Mouse (Mus musculus) liver, embryonic 13.5 days (tissue): ENCODE results near the gene Arhgef10l. TPM values are rescaled to one million over a fixed set of nuclear protein-coding genes. Genes with fewer than 3 reads are reported as not detected.
A peak's percentile ranks its signal among the peaks of the same experiment; 100 is the strongest.

Source experiments
- ATAC-seq: fragments of 200-750 bp; cut with Nextera tagmentation; 2 replicates; pipeline ENCODE4 v1.8.0; 2017; ENCODE audit warnings: low read depth, mild to moderate bottlenecking, moderate number of reproducible peaks, moderate library complexity
- DNase-seq: peaks from one replicate; pipeline ENCODE4 v3.0.0; 2022
- H3K27ac ChIP-seq: fragments of 300-500 bp; sonication (generic); 2 replicates; pipeline ENCODE4 v1.5.1; 2015; ENCODE audit warnings: moderate library complexity, mild to moderate bottlenecking, inconsistent platforms
- H3K27me3 ChIP-seq: fragments of 300-500 bp; sonication (generic); 2 replicates; pipeline ENCODE4 v1.6.1; 2015; ENCODE audit warnings: mild to moderate bottlenecking, inconsistent platforms
- H3K36me3 ChIP-seq: fragments of 300-500 bp; sonication (generic); 2 replicates; pipeline ENCODE4 v1.6.1; 2015; ENCODE audit warnings: mild to moderate bottlenecking, inconsistent platforms
- H3K4me1 ChIP-seq: fragments of 300-500 bp; sonication (generic); replicated peaks from 2 replicates; pipeline ENCODE4 v1.6.1; 2015; ENCODE audit warnings: inconsistent platforms
- H3K4me2 ChIP-seq: fragments of 300-500 bp; sonication (generic); 2 replicates; pipeline ENCODE4 v1.6.1; 2015; ENCODE audit warnings: inconsistent platforms, mild to moderate bottlenecking, moderate library complexity
- H3K4me3 ChIP-seq: fragments of 300-500 bp; sonication (generic); replicated peaks from 2 replicates; pipeline ENCODE4 v1.5.1; 2015; ENCODE audit warnings: mild to moderate bottlenecking, inconsistent platforms
- H3K9ac ChIP-seq: fragments of 300-500 bp; sonication (generic); 2 replicates; pipeline ENCODE4 v1.6.1; 2015; ENCODE audit warnings: mild to moderate bottlenecking, inconsistent platforms
- H3K9me3 ChIP-seq: fragments of 300-500 bp; sonication (generic); replicated peaks from 2 replicates; pipeline ENCODE4 v1.6.1; 2016; ENCODE audit warnings: inconsistent platforms
- WGBS: fragments of 180-500 bp; shearing (Covaris S2); methylation state at CpG from one replicate; pipeline ENCODE4 v1.1.7; 2015; ENCODE audit not compliant: insufficient replicate concordance; 5-methylcytosine and 5-hydroxymethylcytosine counted together
- polyA plus RNA-seq: library from polyadenylated mRNA; unstranded; fragments of >200 nt; fragmentation: Nextera tagmentation; extraction: Ambion mirVana; gene quantifications from 2 replicates; pipeline ENCODE4 v1.2.1, GENCODE M21; 2015

The Arhgef10l gene
- polyA plus RNA-seq, 1 experiment from 2014 or later, result 2.7 TPM

DNA sequence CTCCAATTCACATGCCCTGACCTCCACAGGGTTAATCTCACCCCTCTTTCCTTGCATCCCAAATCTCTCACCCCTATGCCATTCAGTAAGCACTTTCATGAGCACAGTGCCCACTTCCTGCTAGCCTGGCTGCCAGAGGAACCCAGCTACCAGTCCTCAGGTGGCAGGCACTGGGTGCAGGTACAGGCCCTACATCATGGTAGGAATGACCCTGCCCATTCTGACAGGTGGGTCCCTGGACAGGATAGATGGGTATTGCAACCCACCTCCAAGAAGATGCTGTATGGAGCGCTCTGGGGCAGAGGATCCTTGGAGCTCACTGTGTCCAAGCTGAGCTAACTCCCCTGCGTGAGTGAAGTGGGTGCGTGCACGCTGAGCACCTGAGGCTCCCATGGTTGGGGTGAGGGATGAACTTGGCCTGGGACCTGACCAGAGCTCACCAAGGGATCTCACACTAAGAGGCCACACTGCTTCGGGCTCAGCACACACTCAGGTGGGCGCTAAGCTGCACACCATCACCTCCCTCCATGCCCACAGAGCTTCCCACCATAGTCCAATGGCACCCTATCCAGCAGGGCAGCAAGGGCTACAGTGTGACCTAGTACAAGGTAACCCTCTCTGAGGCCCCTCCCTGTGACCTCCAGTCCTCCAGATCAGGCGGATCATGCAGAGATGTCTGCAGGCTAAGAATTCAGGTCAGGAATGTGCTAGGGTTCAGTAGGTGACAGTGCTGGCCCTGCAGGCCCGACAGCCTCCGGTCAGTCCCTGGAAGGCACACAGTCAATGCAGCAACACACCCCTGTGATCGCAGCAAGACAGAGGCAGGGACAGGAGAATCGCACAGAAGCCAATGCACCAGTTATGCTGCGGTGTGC, 39.9 kb downstream of the Arhgef10l start:
- ATAC-seq, result no peak
- H3K4me3 ChIP-seq, result no peak overlapping the region
- no peak for DNase-seq
- no peaks in the 10 kb centered on the region for H3K9me3 ChIP-seq
- no peak overlapping the region for H3K9ac ChIP-seq
- H3K4me1 ChIP-seq, result peaks cover 35% of the 10 kb centered on the region
- no peaks in the 10 kb centered on the region for H3K36me3 ChIP-seq
- WGBS, result 74% methylated on average over 12 of the region's 12 CpGs
- H3K27me3 ChIP-seq, result no peaks in the 10 kb centered on the region
- no peak overlapping the region for H3K27ac ChIP-seq
- H3K4me2 ChIP-seq, result no peak overlapping the region

DNA sequence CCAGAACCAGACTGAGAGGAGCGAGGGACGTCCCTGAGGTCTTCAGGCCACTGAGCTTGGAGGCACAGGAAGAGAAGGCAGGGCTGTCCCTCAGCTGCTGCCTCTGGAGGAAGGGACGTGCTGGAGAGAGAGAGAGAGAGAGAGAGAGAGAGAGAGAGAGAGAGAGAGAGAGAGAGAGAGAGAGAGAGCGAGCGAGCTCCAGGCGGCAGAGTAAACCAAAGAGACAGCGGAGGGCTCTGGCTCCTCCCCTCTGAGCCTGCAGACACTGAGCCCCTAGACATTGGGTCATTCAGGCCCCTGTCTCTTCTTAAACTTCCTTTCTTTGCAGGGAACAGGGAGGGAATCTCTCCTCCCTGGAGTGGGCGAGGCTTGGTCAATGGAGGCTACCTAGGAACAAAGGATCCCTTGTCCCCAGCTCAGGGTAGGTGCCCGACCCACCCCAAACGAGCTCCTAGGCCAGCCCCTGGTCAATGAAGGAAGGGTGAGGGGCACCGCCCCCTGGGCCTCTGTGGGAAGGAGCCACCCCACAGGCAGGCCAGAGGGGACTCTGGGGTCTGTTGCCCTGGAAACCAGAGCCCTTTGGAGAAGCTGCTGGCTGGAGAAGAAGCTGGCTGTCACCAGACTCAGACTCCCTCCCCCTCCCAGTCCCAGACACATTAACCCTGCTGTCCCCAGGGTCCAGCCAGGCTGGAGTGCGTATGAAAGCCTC, 41.2 kb downstream of the Arhgef10l start:
- H3K4me3 ChIP-seq, result no peak overlapping the region
- H3K27me3 ChIP-seq, result no peaks in the 10 kb centered on the region
- peak overlapping the region; percentile 30; the same call in 1 of the 2 replicates for H3K4me2 ChIP-seq
- no peaks in the 10 kb centered on the region for H3K36me3 ChIP-seq
- H3K9me3 ChIP-seq, result no peaks in the 10 kb centered on the region
- DNase-seq (no peak), ATAC-seq (peak; percentile 38)
- peaks cover 42% of the 10 kb centered on the region for H3K4me1 ChIP-seq
- no peak overlapping the region for H3K9ac ChIP-seq
- WGBS, result 13% methylated on average over 11 of the region's 12 CpGs
- peak overlapping the region; percentile 63 for H3K27ac ChIP-seq

DNA sequence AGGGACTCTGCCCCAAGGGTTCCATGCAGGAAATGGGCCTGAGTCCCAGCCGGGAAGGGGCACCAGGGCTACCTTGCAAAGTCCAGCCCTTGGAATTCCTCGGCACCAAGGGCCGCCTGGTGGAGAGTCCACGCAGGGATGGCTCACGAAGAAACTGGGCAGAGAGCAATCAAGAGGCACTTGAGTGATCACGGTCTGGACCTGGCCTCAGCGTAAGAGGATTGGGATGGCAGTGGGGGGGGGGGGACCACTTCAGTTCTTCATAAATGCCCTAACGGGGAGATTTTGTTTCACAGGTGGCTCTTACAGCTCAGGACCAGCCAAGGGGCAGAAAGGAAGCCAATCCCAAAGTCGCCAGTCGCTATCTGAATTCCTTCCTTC, 41.7 kb downstream of the Arhgef10l start:
- ATAC-seq (no peak), DNase-seq (no peak)
- H3K27ac ChIP-seq, result peak overlapping the region; percentile 63
- H3K4me1 ChIP-seq, result peaks cover 42% of the 10 kb centered on the region
- H3K4me3 ChIP-seq, result no peak overlapping the region
- no peak overlapping the region for H3K9ac ChIP-seq
- no peaks in the 10 kb centered on the region for H3K36me3 ChIP-seq
- H3K27me3 ChIP-seq, result no peaks in the 10 kb centered on the region
- no peak overlapping the region for H3K4me2 ChIP-seq
- H3K9me3 ChIP-seq, result no peaks in the 10 kb centered on the region
- 30% methylated on average over 10 of the region's 10 CpGs for WGBS

DNA sequence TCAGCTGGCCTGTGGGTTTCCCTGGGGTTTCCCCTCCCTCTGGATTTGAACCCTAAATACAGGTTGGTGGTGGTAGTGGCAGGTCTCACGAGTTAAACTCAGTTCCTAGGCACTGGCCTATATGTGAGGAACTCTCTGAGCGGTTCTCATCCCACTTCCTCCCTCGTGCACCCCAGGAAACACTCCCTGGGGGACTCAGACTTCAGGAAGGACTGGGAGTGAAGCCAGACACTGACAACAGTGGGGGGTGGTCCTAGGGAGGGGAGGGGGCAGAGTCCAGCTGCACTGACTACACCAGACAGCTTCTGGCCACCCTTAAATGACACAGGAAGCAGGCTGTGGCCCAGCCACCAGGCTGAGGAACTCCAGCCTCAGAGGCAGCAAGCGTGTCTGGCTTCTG, 43.0 kb downstream of the Arhgef10l start:
- WGBS, result 29% methylated on average over 4 of the region's 4 CpGs
- Histone ChIP-seq H3K27me3 (no peaks in the 10 kb centered on the region), H3K36me3 (no peaks in the 10 kb centered on the region), H3K9ac (no peak overlapping the region), H3K4me1 (peaks cover 42% of the 10 kb centered on the region), H3K9me3 (no peaks in the 10 kb centered on the region), H3K4me2 (no peak overlapping the region), H3K27ac (peak overlapping the region; percentile 63; the same call in 1 of the 2 replicates), H3K4me3 (no peak overlapping the region)
- no peak for DNase-seq
- ATAC-seq, result no peak

DNA sequence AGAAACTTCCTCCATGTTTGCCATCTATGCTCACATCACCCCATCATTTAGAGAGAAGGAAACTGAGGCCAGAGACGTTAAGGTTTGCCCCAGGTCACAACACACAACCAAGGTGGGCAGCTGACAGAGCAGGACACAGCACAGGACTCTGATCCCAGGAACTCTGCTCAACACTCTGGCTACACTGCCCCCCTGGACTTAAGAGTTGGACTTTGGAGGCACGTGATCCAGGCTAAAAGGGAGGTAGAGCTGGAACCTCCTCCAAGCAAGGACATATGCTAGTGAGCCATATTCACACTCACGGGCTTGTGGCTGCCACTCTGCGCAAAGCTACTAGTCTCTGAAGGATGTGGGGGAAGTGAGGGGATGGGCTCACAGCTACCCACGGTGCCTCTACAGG, 45.3 kb downstream of the Arhgef10l start:
- H3K9ac ChIP-seq, result no peak overlapping the region
- no peaks in the 10 kb centered on the region for H3K9me3 ChIP-seq
- H3K4me2 ChIP-seq, result peak overlapping the region; percentile 11
- H3K4me1 ChIP-seq, result peaks cover 61% of the 10 kb centered on the region
- ATAC-seq (peak; percentile 33), DNase-seq (no peak)
- H3K36me3 ChIP-seq, result no peaks in the 10 kb centered on the region
- no peak overlapping the region for H3K4me3 ChIP-seq
- no peaks in the 10 kb centered on the region for H3K27me3 ChIP-seq
- peak overlapping the region; percentile 39 for H3K27ac ChIP-seq
- 40% methylated on average over 5 of the region's 5 CpGs for WGBS

DNA sequence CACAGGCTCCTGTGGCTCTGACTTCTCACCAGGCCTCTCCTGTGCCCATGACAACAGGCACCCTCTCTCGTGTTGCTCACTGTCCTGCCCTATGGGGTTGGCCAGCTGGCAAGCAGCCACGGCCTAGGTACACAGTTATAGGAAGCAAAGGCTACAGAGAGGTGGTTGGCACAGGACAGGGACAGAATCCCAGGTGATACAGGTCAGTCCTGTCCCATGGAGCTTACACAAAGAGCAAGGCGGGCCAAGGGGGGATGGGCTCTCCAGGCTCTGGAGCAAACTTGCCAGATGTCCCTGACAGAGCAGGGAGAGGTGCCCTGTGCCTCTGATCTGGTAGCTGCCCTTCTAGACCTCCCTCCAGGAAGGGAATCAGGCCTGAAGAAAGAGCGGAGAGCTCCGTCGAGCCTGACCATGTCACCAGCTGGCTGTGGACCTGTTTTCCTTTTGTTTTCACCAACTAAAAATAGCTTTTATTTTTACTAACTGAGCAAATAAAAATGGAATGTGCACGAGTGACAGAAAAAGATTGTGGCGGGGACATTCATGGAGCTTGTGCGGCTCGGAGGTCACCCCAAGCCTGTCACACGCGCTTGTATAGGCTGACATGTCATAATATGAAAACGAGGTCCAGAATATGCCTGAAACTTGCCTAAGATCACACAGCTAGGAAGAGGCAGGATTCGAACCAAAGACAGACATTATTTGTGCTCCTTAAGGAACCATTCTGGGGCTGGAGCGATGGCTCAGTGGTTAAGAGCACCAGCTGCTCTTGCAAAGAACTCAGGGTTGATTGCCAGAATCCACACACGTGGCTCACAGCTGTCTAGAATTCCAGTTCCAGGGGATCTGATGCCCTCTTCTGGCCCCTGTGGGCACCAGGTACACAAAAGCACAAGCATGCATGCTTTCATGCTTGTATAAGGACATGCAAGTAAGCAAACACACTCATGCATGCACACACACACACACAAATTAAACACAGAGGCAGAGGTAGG, 48.1 kb downstream of the Arhgef10l start:
- 62% methylated on average over 16 of the region's 16 CpGs for WGBS
- ATAC-seq (peak; percentile 52), DNase-seq (no peak)
- Histone ChIP-seq H3K4me2 (no peak overlapping the region), H3K27ac (peak overlapping the region; percentile 9; the same call in 1 of the 2 replicates), H3K36me3 (no peaks in the 10 kb centered on the region), H3K4me3 (no peak overlapping the region), H3K9me3 (no peaks in the 10 kb centered on the region), H3K4me1 (peaks cover 42% of the 10 kb centered on the region), H3K27me3 (no peaks in the 10 kb centered on the region), H3K9ac (no peak overlapping the region)

DNA sequence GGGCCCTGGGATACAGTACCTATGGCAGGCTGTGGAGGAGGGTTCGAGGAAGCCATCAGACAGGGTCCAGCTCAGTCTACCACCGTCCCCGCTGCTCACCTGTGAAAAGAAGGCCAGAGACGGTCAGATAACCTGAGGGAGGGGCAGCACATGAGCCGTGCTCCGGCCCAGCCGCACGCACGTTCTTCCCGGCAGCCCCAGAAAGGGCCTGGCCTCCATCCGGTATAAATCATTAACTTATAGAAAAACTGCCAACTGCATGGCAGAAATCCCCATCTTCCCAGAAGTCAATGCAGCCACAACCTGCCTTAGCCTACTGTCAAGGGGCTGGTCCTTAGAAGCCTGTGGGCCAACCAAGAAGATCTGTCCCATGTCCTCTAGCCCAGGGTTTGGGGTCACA, 48.9 kb downstream of the Arhgef10l start:
- no peaks in the 10 kb centered on the region for H3K27me3 ChIP-seq
- no peak for DNase-seq
- no peak overlapping the region for H3K4me2 ChIP-seq
- H3K4me1 ChIP-seq, result peaks cover 36% of the 10 kb centered on the region
- no peak overlapping the region for H3K9ac ChIP-seq
- no peaks in the 10 kb centered on the region for H3K36me3 ChIP-seq
- peak; percentile 11; the same call in 1 of the 2 replicates for ATAC-seq
- H3K4me3 ChIP-seq, result no peak overlapping the region
- 77% methylated on average over 11 of the region's 11 CpGs for WGBS
- no peaks in the 10 kb centered on the region for H3K9me3 ChIP-seq
- H3K27ac ChIP-seq, result peak overlapping the region; percentile 9; the same call in 1 of the 2 replicates

DNA sequence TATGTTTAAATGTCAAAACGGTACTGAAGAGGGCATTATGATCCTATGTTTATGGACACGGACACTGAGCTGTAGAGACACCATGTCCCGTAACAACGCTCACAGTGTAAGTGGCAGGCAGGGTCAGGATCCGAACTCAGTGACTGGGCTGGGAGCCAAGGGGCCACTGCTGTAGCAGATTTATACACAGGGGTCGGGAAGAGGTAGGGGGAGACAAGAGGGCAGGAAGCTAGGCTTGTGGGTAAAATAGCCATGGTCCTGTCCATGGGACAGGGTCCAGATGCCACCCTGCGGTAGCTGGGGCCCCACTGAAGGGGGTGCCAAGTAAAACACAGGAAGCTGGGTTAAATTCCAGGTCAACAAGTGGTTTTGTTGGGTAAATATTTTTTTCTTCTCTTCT, 49.6 kb downstream of the Arhgef10l start:
- peaks cover 39% of the 10 kb centered on the region for H3K4me1 ChIP-seq
- WGBS, result 60% methylated on average over 7 of the region's 7 CpGs
- no peak overlapping the region for H3K4me2 ChIP-seq

DNA sequence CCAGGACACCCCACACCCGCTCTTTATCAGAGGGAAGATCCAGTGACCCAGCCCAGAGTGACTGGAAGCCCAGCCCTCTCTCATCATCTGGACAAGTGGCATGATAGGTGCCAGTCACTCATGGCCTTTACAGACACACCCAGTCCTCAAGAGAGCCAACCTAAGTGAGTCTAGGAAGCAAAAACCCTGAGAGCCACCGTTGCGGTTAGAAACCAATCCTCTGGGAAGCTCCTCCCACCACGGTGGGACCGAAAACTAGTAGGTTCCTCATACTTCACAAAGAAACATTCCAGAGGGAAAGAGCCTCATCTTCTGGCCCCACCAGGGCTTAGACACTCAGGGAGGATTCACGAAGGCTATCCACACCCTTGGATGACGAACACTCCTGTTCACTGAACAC, 50.0 kb downstream of the Arhgef10l start:
- 38% methylated on average over 7 of the region's 7 CpGs for WGBS
- H3K27me3 ChIP-seq, result no peaks in the 10 kb centered on the region
- no peaks in the 10 kb centered on the region for H3K36me3 ChIP-seq
- H3K4me2 ChIP-seq, result no peak overlapping the region
- peaks cover 40% of the 10 kb centered on the region for H3K4me1 ChIP-seq
- H3K4me3 ChIP-seq, result no peak overlapping the region
- H3K27ac ChIP-seq, result no peak overlapping the region
- no peak overlapping the region; the same call in 1 of the 2 replicates for H3K9ac ChIP-seq
- no peak for DNase-seq
- no peak for ATAC-seq
- H3K9me3 ChIP-seq, result no peaks in the 10 kb centered on the region

More for the DNA sequence above, 49.6 kb downstream of the Arhgef10l start:
- H3K27ac ChIP-seq, result no peak overlapping the region
- DNase-seq (no peak), ATAC-seq (no peak)
- no peaks in the 10 kb centered on the region for H3K36me3 ChIP-seq
- no peaks in the 10 kb centered on the region for H3K9me3 ChIP-seq
- no peak overlapping the region for H3K9ac ChIP-seq
- H3K27me3 ChIP-seq, result no peaks in the 10 kb centered on the region
- no peak overlapping the region for H3K4me3 ChIP-seq

DNA sequence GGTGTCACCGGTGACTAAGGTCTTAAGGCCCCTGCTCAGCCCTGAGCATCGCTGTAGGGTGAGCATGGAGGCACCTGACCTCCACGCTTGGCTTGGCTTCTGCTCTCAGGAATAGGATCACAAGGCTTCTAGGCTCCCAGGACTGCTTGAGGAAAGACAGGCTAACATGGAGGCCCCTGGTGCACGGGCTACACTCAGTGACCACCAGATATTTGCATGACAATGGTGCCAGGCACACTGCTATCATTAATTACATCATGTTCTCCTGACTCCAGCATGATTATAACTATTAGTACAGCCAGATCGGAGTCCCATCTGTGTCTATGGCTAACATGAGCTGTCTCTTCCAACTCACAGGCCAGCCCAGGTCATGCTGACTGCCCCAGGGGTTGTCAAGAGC, 51.3 kb downstream of the Arhgef10l start:
- no peak overlapping the region for H3K4me2 ChIP-seq
- H3K4me3 ChIP-seq, result no peak overlapping the region
- no peak overlapping the region for H3K9ac ChIP-seq
- DNase-seq, result no peak
- WGBS, result 73% methylated on average over 5 of the region's 5 CpGs
- no peaks in the 10 kb centered on the region; the same call in 1 of the 2 replicates for H3K36me3 ChIP-seq
- H3K9me3 ChIP-seq, result no peaks in the 10 kb centered on the region
- no peak overlapping the region for H3K27ac ChIP-seq
- peaks cover 36% of the 10 kb centered on the region for H3K4me1 ChIP-seq
- no peaks in the 10 kb centered on the region for H3K27me3 ChIP-seq
- ATAC-seq, result no peak

DNA sequence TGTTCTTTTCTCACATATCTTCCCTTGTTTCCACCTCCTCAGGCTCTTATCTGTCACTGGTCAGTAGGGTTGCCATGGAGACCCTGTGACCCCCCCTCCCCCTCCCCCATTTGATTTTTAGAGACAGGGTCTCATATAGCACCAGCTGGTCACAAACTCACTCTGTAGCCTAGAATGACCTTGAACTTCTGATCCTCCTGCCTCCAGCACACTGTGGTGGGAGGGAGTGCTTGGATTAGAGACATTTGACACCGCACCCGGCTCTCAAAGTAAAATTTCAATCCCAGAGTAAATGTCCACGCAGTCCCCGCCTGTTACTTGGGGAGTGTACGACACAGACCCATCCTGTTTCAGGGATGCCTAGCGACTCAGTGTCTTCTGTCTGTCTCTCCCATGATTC, 51.7 kb downstream of the Arhgef10l start:
- Histone ChIP-seq H3K4me2 (no peak overlapping the region), H3K27ac (no peak overlapping the region), H3K4me3 (no peak overlapping the region), H3K27me3 (no peaks in the 10 kb centered on the region), H3K36me3 (no peaks in the 10 kb centered on the region; the same call in 1 of the 2 replicates), H3K9ac (no peak overlapping the region), H3K9me3 (no peaks in the 10 kb centered on the region), H3K4me1 (peaks cover 36% of the 10 kb centered on the region)
- no peak for DNase-seq
- whole genome bisulfite sequencing, result 74% methylated on average over 6 of the region's 6 CpGs
- ATAC-seq, result no peak
